Mouse (Mus musculus): ENCODE data around the gene Rpl38. TPM values are rescaled to one million over a fixed set of nuclear protein-coding genes. Genes with fewer than 3 reads are reported as not detected.

Gene Rpl38
- polyA plus RNA-seq, 1 experiment from 2014 or later: 892 TPM

Other genes starting within 250 kb of the Rpl38 start
- gene Ttyh2, start 6.9 kb downstream of the Rpl38 start, polyA plus RNA-seq (2018): 65.9 to 116 TPM (median 90.0 TPM) in 3 replicates
- gene Dnaic2, start 58.9 kb downstream of the Rpl38 start, polyA plus RNA-seq (2018): 0.09 TPM in 1 of 3 replicates, not detected in the others
- gene Kif19a, start 96.9 kb downstream of the Rpl38 start, polyA plus RNA-seq (2018): 0.67 to 2.7 TPM (median 1.9 TPM) in 3 replicates
- not detected in 3 replicates for gene Btbd17, start 127.4 kb downstream of the Rpl38 start, polyA plus RNA-seq (2018)
- not detected in 3 replicates for gene Gpr142, start 130.4 kb downstream of the Rpl38 start, polyA plus RNA-seq (2018)
- gene Gprc5c, start 182.6 kb downstream of the Rpl38 start, polyA plus RNA-seq (2018): 1.8 to 17.4 TPM (median 8.2 TPM) in 3 replicates
- gene Cd300a, start 221.5 kb downstream of the Rpl38 start, polyA plus RNA-seq (2018): 86.9 to 197 TPM (median 152 TPM) in 3 replicates

All from macrophage (primary cell).